In genomic region chr1:41897768-41898330, GRCm38 (mm10) we compare ENCODE assay signal across 8 mouse cellular contexts.
DNase-seq lines count a peak whose midpoint lies in the region; ATAC-seq and TF ChIP-seq lines count a peak whose summit lies in the region.

No protein-coding gene starts in this region.

- H3K27me3 ChIP-seq in kidney, embryonic 14.5 days (ENCODE audit: control insufficient read depth, insufficient read depth, low read length), result no peaks in the 10 kb centered on the region

- no peak for TF ChIP-seq POLR2A in cortical plate, adult 2 months (IDR thresholded peaks at IDR 0.05; ENCODE audit: extremely low read depth, insufficient read depth, low read length)

- H3K27ac ChIP-seq in kidney, embryonic 14.5 days (ENCODE audit: low read depth, low read length), result no peak overlapping the region
- no peak overlapping the region for H3K27ac ChIP-seq in cortical plate, adult 2 months (ENCODE audit: insufficient read depth, low read length)

- peak; percentile 59 for TF ChIP-seq CTCF in cortical plate, adult 2 months (IDR thresholded peaks at IDR 0.05; ENCODE audit: extremely low read depth, insufficient read depth, low read length)

- H3K36me3 ChIP-seq in kidney, embryonic 14.5 days (ENCODE audit: control insufficient read depth, insufficient read depth, low read length), result no peaks in the 10 kb centered on the region

- H3K9me3 ChIP-seq in kidney, embryonic 14.5 days (ENCODE audit: control insufficient read depth, low read length), result no peaks in the 10 kb centered on the region

- no peak overlapping the region for H3K9ac ChIP-seq in kidney, embryonic 14.5 days (ENCODE audit: low read depth, low read length)

- H3K4me3 ChIP-seq in kidney, embryonic 14.5 days (ENCODE audit: low read length), result no peak overlapping the region
- no peak overlapping the region for H3K4me3 ChIP-seq in cortical plate, adult 2 months (ENCODE audit: insufficient read depth, low read length)

- peak; percentile 13 for DNase-seq in cerebellum, adult 9-10 months
- DNase-seq in cerebellum, postnatal 4 days (ENCODE audit: low spot score in 2 of 2), result no peak
- DNase-seq in kidney, adult 9 months, result peak; percentile 35
- DNase-seq in layer of hippocampus, adult 9-11 months, result peak; percentile 28
- DNase-seq in urinary bladder, postnatal 36 days (ENCODE audit: low spot score in 2 of 2), result no peak

- no peak overlapping the region for H3K4me2 ChIP-seq in kidney, embryonic 14.5 days (replicated peaks; ENCODE audit: low read depth, low read length)

- 74% methylated on average over 4 of the region's 4 CpGs for WGBS in kidney, embryonic 14.5 days

- no peaks in the 10 kb centered on the region for H3K4me1 ChIP-seq in kidney, embryonic 14.5 days (ENCODE audit: control insufficient read depth, insufficient read depth, low read length)
- no peaks in the 10 kb centered on the region; the same call in 1 of the 2 replicates for H3K4me1 ChIP-seq in cortical plate, adult 2 months (ENCODE audit: control insufficient read depth, insufficient read depth, low read length)

- no peak for ATAC-seq in kidney, embryonic 14.5 days (ENCODE audit: low FRiP score, low TSS enrichment)
- ATAC-seq in monocyte, adult 5-6 weeks (replicated peaks; ENCODE audit: insufficient number of reproducible peaks, low FRiP score, low TSS enrichment, poor library complexity, severe bottlenecking), result no peak

Comparison
In these comparisons a context has a peak if more than half of its experiments do, and no peak if none do; other contexts are left out.
1. DNase-seq: peak in cerebellum, adult 9-10 months (single experiment), kidney, adult 9 months (single experiment) and layer of hippocampus, adult 9-11 months (single experiment); none in cerebellum, postnatal 4 days (0 of 2) and urinary bladder, postnatal 36 days (0 of 2).